Mouse (Mus musculus): Measurements from ENCODE around the gene Spink4.
A peak's percentile ranks its signal among the peaks of the same experiment; 100 is the strongest.

Gene Spink4

GRCm38 (mm10) chr4:40969161-40969560, 49.3 kb downstream of the Spink4 start:
- DNase-seq (ENCODE audit: inconsistent ontology term): no peak

DNA sequence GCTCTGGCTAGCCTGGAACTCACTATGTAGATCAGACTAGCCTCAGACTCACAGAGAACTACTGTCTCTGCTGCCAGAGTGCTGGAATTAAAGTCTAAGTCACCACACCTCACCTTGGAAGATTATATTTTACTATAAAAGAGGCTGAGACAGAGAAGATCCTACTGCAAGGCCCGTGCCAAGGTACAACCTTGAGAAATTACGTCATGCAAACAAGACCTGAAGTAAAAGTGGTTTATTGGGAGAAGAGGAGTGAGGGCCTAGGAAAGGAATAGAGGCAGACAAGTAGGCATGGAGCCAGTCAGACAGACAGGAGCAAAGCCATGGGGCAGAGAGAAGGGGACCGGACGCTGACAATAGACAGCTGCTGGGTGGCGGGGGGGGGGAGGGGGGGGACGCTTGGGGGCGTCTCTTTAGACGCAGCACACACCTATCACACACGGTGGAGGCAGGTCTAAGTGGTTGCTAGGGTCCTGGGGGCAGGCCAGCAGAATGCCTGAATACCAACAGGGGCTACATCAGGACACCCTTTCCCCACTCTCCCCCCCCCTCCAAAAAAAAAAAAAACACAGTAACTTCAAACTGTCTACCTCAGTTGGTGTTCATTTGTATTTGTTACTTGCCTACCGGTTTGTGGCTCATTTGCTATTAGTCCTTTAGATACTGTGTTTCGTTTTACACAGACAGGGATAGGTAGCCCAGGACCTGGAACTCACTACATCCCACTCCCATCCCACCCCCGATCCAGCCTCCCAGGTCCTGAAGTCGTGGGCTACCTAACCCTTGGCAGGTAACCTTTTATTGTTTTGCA, 50.1 kb downstream of the Spink4 start:
- DNase-seq (ENCODE audit: inconsistent ontology term): peak; percentile 16

GRCm38 (mm10) chr4:40970592-40970841, 50.7 kb downstream of the Spink4 start:
- DNase-seq (ENCODE audit: inconsistent ontology term): no peak

DNA sequence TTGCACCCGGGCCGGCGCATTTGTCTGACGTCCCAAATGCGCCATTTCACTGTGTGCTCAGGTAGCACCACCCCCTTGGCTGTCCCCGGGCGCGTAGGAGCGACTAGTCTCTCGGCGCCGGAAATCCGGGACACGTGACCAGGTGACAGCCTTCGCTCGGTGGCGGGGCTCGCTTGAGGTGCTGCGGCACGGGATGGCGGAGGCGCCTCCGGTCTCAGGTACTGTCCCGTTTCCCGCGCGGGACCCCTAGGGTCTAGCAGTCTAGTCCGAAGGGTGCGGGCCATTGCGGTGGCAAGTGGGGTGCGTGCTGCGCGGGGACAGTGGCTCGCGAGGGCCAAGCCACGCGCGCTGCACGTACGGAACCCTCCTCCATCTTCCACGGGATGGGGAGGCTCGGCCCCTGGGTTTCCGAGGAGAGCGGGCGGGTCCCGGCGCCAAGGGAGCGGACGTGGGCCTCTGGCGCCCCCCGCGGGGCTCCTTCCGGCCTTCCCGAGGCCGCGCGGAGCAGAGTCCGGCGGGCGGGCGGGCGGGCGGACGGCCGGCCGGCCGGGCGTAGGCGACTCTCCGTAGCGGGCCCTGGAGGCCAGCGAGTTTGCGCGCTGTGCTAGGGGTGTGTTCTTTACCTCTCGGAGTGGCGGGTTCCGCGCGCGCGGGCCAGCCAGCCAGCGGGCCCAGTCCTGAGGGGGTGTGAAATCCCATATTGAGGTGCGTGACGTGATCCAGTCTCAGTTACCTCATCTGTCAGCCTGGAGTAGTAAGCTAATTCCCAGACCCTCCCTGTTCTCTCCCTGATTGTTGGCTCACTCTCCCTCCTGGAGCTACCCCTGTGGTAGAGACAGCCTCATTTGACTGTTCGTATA, 51.2 kb downstream of the Spink4 start, which contains the start of gene Nfx1:
Gene Nfx1, plus strand, starts transcription at position 65 of the 860 bp plus-strand sequence.
- peak; percentile 97 for DNase-seq (ENCODE audit: inconsistent ontology term)

- peak; percentile 7 for DNase-seq (ENCODE audit: inconsistent ontology term)
These were observed 51.9 kb downstream of the Spink4 start for GRCm38 (mm10) chr4:40971744-40972143.

DNA sequence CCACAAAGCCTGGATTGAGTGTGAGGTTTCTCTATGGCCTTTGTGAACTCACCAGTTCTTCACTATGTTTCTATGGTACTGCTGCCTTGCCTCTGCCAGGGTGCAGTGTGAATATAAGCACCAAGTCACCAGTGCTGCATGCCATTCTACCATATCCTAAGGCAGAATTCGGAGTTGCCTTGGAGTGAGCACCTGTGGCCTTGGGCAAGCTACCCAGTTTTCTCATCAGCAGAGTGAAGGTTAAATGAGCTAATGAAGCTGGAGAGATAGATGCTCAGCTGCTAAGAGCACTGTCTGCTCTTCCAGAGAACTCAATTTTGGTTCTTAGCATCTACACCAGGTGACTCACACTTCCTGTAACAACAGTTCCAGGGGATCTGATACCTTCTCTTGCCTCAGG, 54.2 kb downstream of the Spink4 start:
- DNase-seq (ENCODE audit: inconsistent ontology term): no peak

DNA sequence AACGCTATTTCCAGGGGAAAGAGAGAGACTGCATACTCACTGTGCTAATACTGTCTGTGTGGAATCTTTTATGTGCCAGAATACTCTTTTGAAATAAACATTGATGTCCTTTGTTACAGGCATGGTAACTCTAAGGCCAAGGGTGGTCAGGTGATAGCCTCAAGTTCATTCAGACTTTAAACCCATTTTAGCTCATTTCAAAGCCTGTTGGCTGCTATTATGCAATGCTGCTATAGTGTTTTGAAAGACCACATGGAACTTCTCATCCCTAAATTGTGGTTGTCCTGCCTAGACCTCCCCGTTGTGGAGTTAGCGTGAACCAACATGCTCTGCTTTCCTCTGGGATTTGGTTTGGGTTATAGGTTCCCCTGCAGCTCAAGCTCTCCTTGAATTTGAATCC, 55.8 kb downstream of the Spink4 start:
- DNase-seq (ENCODE audit: inconsistent ontology term): no peak

DNA sequence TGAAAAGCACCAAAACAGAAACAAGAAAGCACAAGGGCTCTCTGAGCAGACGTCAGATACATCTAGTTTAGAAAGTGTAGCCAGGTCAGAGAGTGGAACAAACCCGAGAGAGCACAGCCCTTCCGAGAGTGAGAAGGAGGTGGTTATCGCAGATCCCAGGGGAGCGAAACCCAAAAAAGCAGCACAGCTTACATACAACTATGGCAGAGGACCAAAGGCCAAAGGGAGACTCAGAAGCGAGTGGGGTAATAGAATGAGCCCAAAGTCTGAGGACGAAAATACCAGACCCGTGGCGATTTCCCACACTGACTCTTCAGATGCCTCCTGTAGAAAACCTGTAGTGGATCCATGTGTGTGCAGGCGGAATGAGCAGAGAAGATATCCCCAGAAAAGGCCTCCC, 56.8 kb downstream of the Spink4 start:
- no peak for DNase-seq (ENCODE audit: inconsistent ontology term)

DNA sequence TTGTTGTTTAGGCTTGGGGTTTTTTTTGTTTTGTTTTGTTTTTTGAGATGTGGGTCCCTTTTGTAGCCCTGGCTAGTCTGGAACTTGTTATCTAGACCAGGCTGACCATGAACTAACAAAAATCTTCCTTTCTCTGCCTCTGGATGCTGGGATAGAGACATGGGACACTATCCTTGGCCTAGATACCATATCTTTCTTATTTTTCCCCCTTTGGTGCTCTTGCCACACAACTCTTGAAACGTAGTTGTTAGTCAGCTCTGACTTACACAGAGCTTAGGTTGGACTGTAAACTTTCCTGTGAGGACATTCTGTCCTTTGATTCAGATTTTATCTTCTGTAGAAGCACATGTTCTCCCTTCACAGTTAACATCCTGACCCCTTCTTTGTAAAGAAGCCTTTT, 59.6 kb downstream of the Spink4 start:
- no peak for DNase-seq (ENCODE audit: inconsistent ontology term)
